Mouse (Mus musculus): ENCODE data around the gene Vmn2r113.
"Not testable (repeated sequence)": the region's sequence is repeated elsewhere in the genome, so short reads cannot be mapped to it uniquely, and the experiment has no call there.

Gene Vmn2r113

DNA sequence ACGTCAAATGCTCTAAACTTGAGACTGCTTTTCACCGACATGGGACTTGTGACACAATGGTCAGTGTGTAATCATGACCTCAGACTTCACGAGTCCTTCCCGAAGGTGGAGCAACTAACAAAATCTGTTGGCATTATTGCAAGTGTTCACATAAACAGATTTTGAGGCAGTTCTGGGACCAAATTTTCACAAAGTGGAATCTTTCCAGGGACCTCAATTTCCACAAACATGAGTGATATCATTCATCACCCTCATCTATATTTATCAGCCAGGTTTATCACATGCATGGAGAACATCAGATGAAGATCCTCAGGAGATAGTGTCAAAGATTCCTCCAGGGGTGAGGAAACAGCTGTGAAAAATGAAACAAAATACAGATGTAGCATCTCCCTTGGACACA, at the start of gene Vmn2r113:
Vmn2r113 (plus strand) TSS at position 301 of the 400 bp plus-strand sequence.
- DNase-seq (ENCODE audit: low read depth) = not testable (repeated sequence)
